Mouse (Mus musculus): ENCODE data around the gene Zic3. TPM values are rescaled to one million over a fixed set of nuclear protein-coding genes. Genes with fewer than 3 reads are reported as not detected.
A peak's percentile ranks its signal among the peaks of the same experiment; 100 is the strongest.

The Zic3 gene
- polyA plus RNA-seq, 1 experiment from 2014 or later = not detected

- Histone ChIP-seq H3K27ac (ENCODE audit: low read depth, low read length) (no peak overlapping the region), H3K27me3 (replicated peaks; ENCODE audit: control insufficient read depth, insufficient read depth, low read length) (peaks cover 34% of the 10 kb centered on the region), H3K9me3 (ENCODE audit: control insufficient read depth) (no peaks in the 10 kb centered on the region), H3K36me3 (ENCODE audit: control insufficient read depth, insufficient read depth) (no peaks in the 10 kb centered on the region), H3K4me3 (ENCODE audit: low read depth, low read length) (peak overlapping the region; percentile 21), H3K9ac (ENCODE audit: low read depth, low read length) (no peak overlapping the region), H3K4me1 (replicated peaks; ENCODE audit: control insufficient read depth, insufficient read depth, low read length) (no peaks in the 10 kb centered on the region), H3K4me2 (replicated peaks; ENCODE audit: low read depth) (peak overlapping the region; percentile 49)
- 28% methylated on average over 70 of the region's 70 CpGs for WGBS
- no peak for ATAC-seq
- TF ChIP-seq CTCF (IDR thresholded peaks at IDR 0.05; ENCODE audit: low read depth) = no peak
These were observed 15.8 kb downstream of the Zic3 start for GRCm38 (mm10) chrX:58038061-58039007.

DNA sequence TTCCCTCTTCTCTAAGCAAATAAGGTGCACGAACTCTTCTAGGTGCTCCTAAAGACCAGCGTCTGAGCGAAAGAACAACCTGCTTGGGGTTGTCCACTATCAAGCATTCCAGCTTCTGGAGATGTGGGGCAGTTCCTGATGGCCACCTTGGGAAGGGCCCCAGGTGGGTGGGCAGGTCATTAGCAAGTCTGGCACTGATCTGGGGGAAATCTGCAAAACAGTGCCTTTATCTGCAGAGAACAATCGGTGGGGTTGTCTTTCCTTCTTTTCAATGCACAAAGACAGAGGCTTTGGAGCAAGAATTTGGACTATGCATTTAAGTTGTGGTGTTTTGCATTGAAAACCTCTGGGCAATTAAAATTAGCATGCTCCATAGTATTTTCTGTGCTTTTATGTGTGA, 17.2 kb downstream of the Zic3 start:
- WGBS = 35% methylated on average over 4 of the region's 4 CpGs

GRCm38 (mm10) chrX:58041865-58042264, 19.4 kb downstream of the Zic3 start:
- Histone ChIP-seq H3K27ac (ENCODE audit: low read depth, low read length) (no peak overlapping the region), H3K9me3 (ENCODE audit: control insufficient read depth) (no peaks in the 10 kb centered on the region), H3K4me2 (replicated peaks; ENCODE audit: low read depth) (no peak overlapping the region), H3K9ac (ENCODE audit: low read depth, low read length) (no peak overlapping the region), H3K4me1 (replicated peaks; ENCODE audit: control insufficient read depth, insufficient read depth, low read length) (no peaks in the 10 kb centered on the region), H3K27me3 (replicated peaks; ENCODE audit: control insufficient read depth, insufficient read depth, low read length) (peaks cover 23% of the 10 kb centered on the region), H3K36me3 (ENCODE audit: control insufficient read depth, insufficient read depth) (no peaks in the 10 kb centered on the region), H3K4me3 (ENCODE audit: low read depth, low read length) (no peak overlapping the region)
- TF ChIP-seq CTCF (IDR thresholded peaks at IDR 0.05; ENCODE audit: low read depth) = no peak
- whole genome bisulfite sequencing = 53% methylated on average over 3 of the region's 3 CpGs
- ATAC-seq = no peak

More for the DNA sequence above, 17.2 kb downstream of the Zic3 start:
- Histone ChIP-seq H3K4me3 (ENCODE audit: low read depth, low read length) (no peak overlapping the region), H3K9ac (ENCODE audit: low read depth, low read length) (no peak overlapping the region), H3K27ac (ENCODE audit: low read depth, low read length) (no peak overlapping the region), H3K27me3 (replicated peaks; ENCODE audit: control insufficient read depth, insufficient read depth, low read length) (peaks cover 28% of the 10 kb centered on the region), H3K36me3 (ENCODE audit: control insufficient read depth, insufficient read depth) (no peaks in the 10 kb centered on the region), H3K4me1 (replicated peaks; ENCODE audit: control insufficient read depth, insufficient read depth, low read length) (no peaks in the 10 kb centered on the region), H3K9me3 (ENCODE audit: control insufficient read depth) (no peaks in the 10 kb centered on the region), H3K4me2 (replicated peaks; ENCODE audit: low read depth) (no peak overlapping the region)
- no peak for ATAC-seq
- TF ChIP-seq CTCF (IDR thresholded peaks at IDR 0.05; ENCODE audit: low read depth) = no peak

- Histone ChIP-seq H3K9me3 (ENCODE audit: control insufficient read depth) (no peaks in the 10 kb centered on the region), H3K9ac (ENCODE audit: low read depth, low read length) (no peak overlapping the region), H3K4me1 (replicated peaks; ENCODE audit: control insufficient read depth, insufficient read depth, low read length) (no peaks in the 10 kb centered on the region), H3K27ac (ENCODE audit: low read depth, low read length) (no peak overlapping the region), H3K36me3 (ENCODE audit: control insufficient read depth, insufficient read depth) (no peaks in the 10 kb centered on the region), H3K4me3 (ENCODE audit: low read depth, low read length) (no peak overlapping the region), H3K4me2 (replicated peaks; ENCODE audit: low read depth) (no peak overlapping the region), H3K27me3 (replicated peaks; ENCODE audit: control insufficient read depth, insufficient read depth, low read length) (peaks cover 21% of the 10 kb centered on the region)
- 60% methylated on average over 4 of the region's 4 CpGs for WGBS
- no peak for TF ChIP-seq CTCF (IDR thresholded peaks at IDR 0.05; ENCODE audit: low read depth)
- no peak for ATAC-seq
These were observed 20.0 kb downstream of the Zic3 start for GRCm38 (mm10) chrX:58042512-58042911.

All from intestine, postnatal 0 days (tissue).